Mouse (Mus musculus) midbrain, embryonic 10.5 days (tissue): ENCODE results near the gene Ikzf3. TPM values are rescaled to one million over a fixed set of nuclear protein-coding genes. Genes with fewer than 3 reads are reported as not detected.

ENCODE experiments used
- DNase-seq: peaks from one replicate; pipeline ENCODE4 v3.0.0-alpha.2; 2017; ENCODE audit warnings: low spot score
- H3K27ac ChIP-seq: fragments of 300-500 bp; sonication (generic); replicated peaks from 2 replicates; pipeline ENCODE4 v1.5.1; 2016; ENCODE audit warnings: mild to moderate bottlenecking
- H3K27me3 ChIP-seq: fragments of 300-500 bp; sonication (generic); 2 replicates; pipeline ENCODE4 v1.6.1; 2016; ENCODE audit warnings: low read depth, mild to moderate bottlenecking; ENCODE audit not compliant: poor library complexity, severe bottlenecking
- H3K36me3 ChIP-seq: fragments of 300-500 bp; sonication (generic); 2 replicates; pipeline ENCODE4 v1.6.1; 2016; ENCODE audit warnings: mild to moderate bottlenecking, moderate library complexity
- H3K4me1 ChIP-seq: fragments of 300-500 bp; sonication (generic); 2 replicates; pipeline ENCODE4 v1.6.1; 2016
- H3K4me3 ChIP-seq: fragments of 300-500 bp; sonication (generic); 2 replicates; pipeline ENCODE4 v1.5.1; 2016; ENCODE audit warnings: mild to moderate bottlenecking, moderate library complexity
- H3K9me3 ChIP-seq: fragments of 300-500 bp; sonication (generic); replicated peaks from 2 replicates; pipeline ENCODE4 v1.6.1; 2016; ENCODE audit warnings: mild to moderate bottlenecking
- WGBS: fragments of 180-500 bp; shearing (Covaris S2); methylation state at CpG from one replicate; pipeline ENCODE4 v1.1.7; 2016; 5-methylcytosine and 5-hydroxymethylcytosine counted together
- polyA plus RNA-seq: library from polyadenylated mRNA; unstranded; fragments of >200 nt; fragmentation: Nextera tagmentation; extraction: Ambion mirVana; gene quantifications from 2 replicates; pipeline ENCODE4 v1.2.1, GENCODE M21; 2016

Gene Ikzf3
- 0.02 and 0.06 TPM in 2 replicates for polyA plus RNA-seq

GRCm38 (mm10) chr11:98545711-98546231 lies at the start of gene Ikzf3:
TSS of gene Ikzf3 (minus strand) at chr11:98546031.
- Histone ChIP-seq H3K27ac (no peak within 1 kb of the TSS), H3K27me3 (peaks cover 99% of the 10 kb centered on the region), H3K36me3 (no peaks in the 10 kb centered on the region), H3K4me3 (peak within 1 kb of the TSS; percentile 58), H3K9me3 (0 out of 2 replicates have a peak, but pooled peaks cover 2% of the 10 kb centered on the region), H3K4me1 (peaks cover 13% of the 10 kb centered on the region)
- 1% methylated on average over 58 of the region's 58 CpGs for WGBS
- peak; percentile 63 for DNase-seq

GRCm38 (mm10) chr11:98595473-98595872 lies 49.6 kb upstream of the Ikzf3 start:
- Histone ChIP-seq H3K4me1 (peaks cover 9% of the 10 kb centered on the region), H3K27ac (no peak overlapping the region), H3K36me3 (no peaks in the 10 kb centered on the region), H3K9me3 (no peaks in the 10 kb centered on the region), H3K27me3 (peaks cover 41% of the 10 kb centered on the region), H3K4me3 (no peak overlapping the region)
- 81% methylated on average over 10 of the region's 10 CpGs for WGBS
- no peak for DNase-seq

- Histone ChIP-seq H3K9me3 (no peaks in the 10 kb centered on the region), H3K36me3 (no peaks in the 10 kb centered on the region), H3K4me3 (no peak overlapping the region), H3K27ac (no peak overlapping the region), H3K27me3 (peaks cover 37% of the 10 kb centered on the region), H3K4me1 (peaks cover 9% of the 10 kb centered on the region)
- WGBS, result 79% methylated on average over 6 of the region's 6 CpGs
- no peak for DNase-seq
Observed at GRCm38 (mm10) chr11:98595021-98595420, 49.2 kb upstream of the Ikzf3 start.

DNA sequence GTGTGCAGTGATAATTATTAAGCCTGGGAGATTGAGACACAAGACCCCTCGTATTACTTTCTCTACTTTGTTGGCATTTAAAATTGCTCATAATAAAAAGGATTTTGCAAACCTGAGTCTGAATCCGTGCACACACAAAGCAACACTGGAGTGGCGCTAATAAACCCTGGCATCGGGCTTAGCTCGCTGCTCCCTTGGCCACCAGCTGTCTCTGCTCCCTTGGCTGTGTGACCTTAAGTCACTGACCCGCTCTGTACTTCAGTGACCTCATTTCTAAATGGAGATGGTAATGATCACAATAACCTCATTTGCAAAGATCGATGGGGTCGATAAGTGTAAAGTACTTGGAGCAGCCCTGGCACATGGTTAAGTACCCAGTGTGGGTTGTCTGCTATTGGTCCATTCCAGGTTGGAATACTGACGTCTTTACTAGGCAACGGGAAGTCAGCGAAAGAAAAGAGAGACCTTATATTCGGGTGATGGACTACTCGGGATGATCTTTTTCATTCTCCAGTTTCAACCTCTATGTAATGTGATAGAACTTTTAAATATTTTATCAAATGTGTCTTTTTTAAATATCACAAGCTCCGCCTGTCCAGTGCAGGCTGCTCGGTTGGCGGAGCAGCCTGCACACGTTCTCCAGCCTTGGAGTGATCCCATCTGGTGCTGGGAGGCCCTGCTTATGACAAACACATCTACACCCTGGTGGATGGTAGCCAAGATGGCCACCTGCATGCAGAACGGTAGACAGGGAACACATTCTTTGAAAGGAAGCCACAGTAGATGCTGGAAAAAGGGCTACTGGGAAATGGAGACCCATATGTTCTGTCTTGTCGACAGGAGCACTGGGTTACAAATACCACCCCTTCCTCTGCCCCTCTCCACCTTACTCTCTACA lies 45.0 kb upstream of the Ikzf3 start:
- H3K27ac ChIP-seq, result no peak overlapping the region
- no peaks in the 10 kb centered on the region for H3K36me3 ChIP-seq
- WGBS, result 77% methylated on average over 19 of the region's 19 CpGs
- H3K9me3 ChIP-seq, result no peaks in the 10 kb centered on the region
- H3K4me1 ChIP-seq, result peaks cover 34% of the 10 kb centered on the region
- no peak overlapping the region for H3K4me3 ChIP-seq
- H3K27me3 ChIP-seq, result peaks cover 18% of the 10 kb centered on the region; the same call in 1 of the 2 replicates
- no peak for DNase-seq

DNA sequence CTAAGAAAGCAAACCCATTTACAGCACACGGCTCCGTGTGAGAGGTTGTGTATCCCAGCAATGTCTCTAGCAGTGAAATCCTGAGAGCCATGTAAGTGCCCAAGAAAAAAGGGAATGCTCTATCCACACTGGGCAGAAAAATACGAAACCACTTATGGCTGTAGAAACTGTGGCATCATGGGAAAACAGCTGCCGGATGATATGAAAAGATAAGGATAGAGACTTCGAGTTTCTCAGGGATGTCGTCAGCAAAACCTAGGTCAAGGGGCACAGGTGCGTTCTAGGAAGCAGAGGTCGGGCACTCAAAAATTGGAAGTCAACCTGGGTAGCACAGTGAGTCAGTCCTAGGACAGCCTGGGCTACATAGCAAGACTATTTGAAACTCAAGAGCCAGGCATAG lies 43.5 kb upstream of the Ikzf3 start:
- 85% methylated on average over 8 of the region's 8 CpGs for WGBS
- DNase-seq, result no peak
- H3K27ac ChIP-seq, result no peak overlapping the region
- H3K9me3 ChIP-seq, result no peaks in the 10 kb centered on the region
- H3K27me3 ChIP-seq, result peaks cover 13% of the 10 kb centered on the region; the same call in 1 of the 2 replicates
- no peak overlapping the region for H3K4me3 ChIP-seq
- peaks cover 48% of the 10 kb centered on the region for H3K4me1 ChIP-seq
- no peaks in the 10 kb centered on the region for H3K36me3 ChIP-seq

- Histone ChIP-seq H3K9me3 (no peaks in the 10 kb centered on the region), H3K27me3 (peaks cover 13% of the 10 kb centered on the region; the same call in 1 of the 2 replicates), H3K36me3 (peaks cover 4% of the 10 kb centered on the region), H3K27ac (no peak overlapping the region), H3K4me3 (no peak overlapping the region), H3K4me1 (peaks cover 51% of the 10 kb centered on the region)
- WGBS, result 73% methylated on average over 6 of the region's 6 CpGs
- no peak for DNase-seq
Observed at GRCm38 (mm10) chr11:98588833-98589281, 43.0 kb upstream of the Ikzf3 start.

GRCm38 (mm10) chr11:98587684-98588546 lies 42.1 kb upstream of the Ikzf3 start:
- peak overlapping the region; percentile 70 for H3K4me3 ChIP-seq
- H3K27ac ChIP-seq, result peak overlapping the region; percentile 88
- 6% methylated on average over 20 of the region's 20 CpGs for WGBS
- peaks cover 13% of the 10 kb centered on the region; the same call in 1 of the 2 replicates for H3K27me3 ChIP-seq
- H3K36me3 ChIP-seq, result peaks cover 14% of the 10 kb centered on the region
- peak; percentile 66 for DNase-seq
- peaks cover 52% of the 10 kb centered on the region for H3K4me1 ChIP-seq
- H3K9me3 ChIP-seq, result no peaks in the 10 kb centered on the region

GRCm38 (mm10) chr11:98586892-98587563 lies 41.2 kb upstream of the Ikzf3 start, which contains the start of gene Ormdl3:
TSS of gene Ormdl3 (minus strand) at chr11:98587368.
- peaks cover 53% of the 10 kb centered on the region for H3K4me1 ChIP-seq
- under 1% methylated on average over 49 of the region's 49 CpGs for WGBS
- DNase-seq, result peak; percentile 100

DNA sequence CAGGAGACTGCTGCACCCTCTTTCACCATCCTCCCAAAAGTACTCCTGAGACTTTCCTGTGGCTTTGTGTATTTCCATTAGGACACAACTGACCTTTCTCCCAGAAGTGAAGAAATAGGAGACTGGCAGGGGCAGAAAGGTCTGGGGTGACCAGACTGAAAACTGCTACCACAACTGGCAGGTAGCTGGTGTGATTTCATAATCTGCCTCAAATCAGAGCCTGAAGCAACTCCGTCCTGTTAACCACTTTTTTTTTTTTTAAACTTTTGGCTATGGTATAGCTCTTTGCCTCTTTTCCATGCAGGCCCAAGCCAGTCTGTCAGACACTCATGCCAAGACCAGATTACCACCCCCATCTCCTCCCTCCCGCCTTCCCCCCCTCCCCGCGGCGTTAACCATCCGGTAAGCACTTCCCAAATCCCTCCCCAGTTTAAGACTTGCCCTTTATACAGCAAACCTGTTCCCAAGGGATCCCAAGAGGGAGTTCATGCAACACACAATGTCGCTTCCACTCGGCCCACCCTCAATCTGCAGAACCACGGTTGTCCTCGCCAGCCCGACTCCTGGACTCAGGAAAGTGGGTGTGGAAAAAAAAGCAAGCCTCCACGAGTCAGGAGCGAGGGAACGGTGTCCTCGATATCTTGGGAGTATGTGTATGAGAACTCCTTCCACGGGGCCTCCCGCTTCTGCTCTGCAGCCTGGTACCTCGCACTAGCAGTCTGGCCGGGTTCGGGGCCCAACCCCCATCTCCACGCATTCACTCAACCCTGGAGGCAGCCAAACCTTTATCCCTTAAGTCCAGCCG lies 40.5 kb upstream of the Ikzf3 start:
- Histone ChIP-seq H3K9me3 (no peaks in the 10 kb centered on the region), H3K36me3 (peaks cover 30% of the 10 kb centered on the region), H3K4me3 (peak overlapping the region; percentile 70), H3K4me1 (peaks cover 56% of the 10 kb centered on the region), H3K27ac (peak overlapping the region; percentile 88), H3K27me3 (peaks cover 6% of the 10 kb centered on the region; the same call in 1 of the 2 replicates)
- 2% methylated on average over 22 of the region's 22 CpGs for WGBS
- DNase-seq, result no peak

More at GRCm38 (mm10) chr11:98586892-98587563, 41.2 kb upstream of the Ikzf3 start, which contains the start of gene Ormdl3:
- H3K27ac ChIP-seq, result peak within 1 kb of the TSS; percentile 88
- H3K27me3 ChIP-seq, result peaks cover 13% of the 10 kb centered on the region; the same call in 1 of the 2 replicates
- H3K9me3 ChIP-seq, result no peaks in the 10 kb centered on the region
- peaks cover 22% of the 10 kb centered on the region for H3K36me3 ChIP-seq
- H3K4me3 ChIP-seq, result peak within 1 kb of the TSS; percentile 70

GRCm38 (mm10) chr11:98584629-98585177 lies 38.9 kb upstream of the Ikzf3 start:
- 93% methylated on average over 6 of the region's 6 CpGs for WGBS
- peaks cover 5% of the 10 kb centered on the region; the same call in 1 of the 2 replicates for H3K27me3 ChIP-seq
- H3K4me3 ChIP-seq, result peak overlapping the region; percentile 70; the same call in 1 of the 2 replicates
- H3K4me1 ChIP-seq, result peaks cover 63% of the 10 kb centered on the region
- H3K9me3 ChIP-seq, result no peaks in the 10 kb centered on the region
- no peak for DNase-seq
- H3K27ac ChIP-seq, result no peak overlapping the region
- peaks cover 46% of the 10 kb centered on the region for H3K36me3 ChIP-seq

DNA sequence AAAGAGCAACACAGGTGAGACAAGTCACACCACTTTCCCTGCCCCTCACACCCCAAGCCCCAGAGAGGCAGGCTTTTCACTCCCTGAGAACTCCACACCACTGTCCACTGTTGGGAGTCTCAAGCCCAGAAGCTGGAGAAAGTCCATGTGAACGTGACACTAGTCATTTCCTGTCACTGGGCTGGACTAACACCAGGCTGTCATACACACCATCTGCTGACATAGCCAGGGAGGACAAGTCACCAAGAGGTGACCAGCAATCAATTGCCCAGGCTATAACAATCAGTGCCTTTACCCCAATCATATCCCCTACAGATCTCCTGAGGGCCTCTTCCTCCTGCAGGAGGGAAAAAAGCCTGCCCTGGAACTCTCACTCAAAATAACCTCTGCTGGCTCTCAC lies 38.3 kb upstream of the Ikzf3 start:
- Histone ChIP-seq H3K27me3 (0 out of 2 replicates have a peak, but pooled peaks cover 4% of the 10 kb centered on the region), H3K4me1 (peaks cover 59% of the 10 kb centered on the region), H3K36me3 (peaks cover 46% of the 10 kb centered on the region), H3K9me3 (no peaks in the 10 kb centered on the region), H3K27ac (no peak overlapping the region), H3K4me3 (no peak overlapping the region)
- 70% methylated on average over 1 of the region's 1 CpGs for WGBS
- DNase-seq, result no peak
